Mouse (Mus musculus) C2C12 (cell line): ENCODE results near the gene Zp1.

Experiments used
- CTCF ChIP-seq: IDR thresholded peaks from one replicate; pipeline ENCODE4 v1.5.1; 2011; ENCODE audit not compliant: control insufficient read depth, insufficient read depth, insufficient read length
- FOSL1 ChIP-seq: IDR thresholded peaks from one replicate; pipeline ENCODE4 v1.8.0; 2011; ENCODE audit warnings: mild to moderate bottlenecking, low read length; ENCODE audit not compliant: poor library complexity, insufficient read depth, severe bottlenecking

DNA sequence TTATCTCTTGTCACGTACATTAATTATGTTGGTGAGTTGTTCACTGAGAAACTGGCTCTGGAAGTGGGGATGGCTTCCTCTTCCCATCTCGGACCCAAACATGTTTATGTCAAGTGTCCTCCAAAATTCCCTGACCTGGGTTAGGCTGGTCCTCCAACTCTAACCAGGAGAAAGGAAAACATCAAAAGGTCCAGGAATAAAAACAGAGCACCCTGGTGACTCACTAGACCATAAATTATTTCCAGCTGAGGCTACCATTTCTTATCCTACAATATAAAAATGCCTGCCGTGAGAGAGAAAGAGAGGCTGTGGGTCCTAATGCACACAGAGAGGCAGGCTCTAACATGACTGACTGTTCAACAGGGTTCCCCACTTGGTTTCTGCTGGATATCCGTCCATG is 3.8 kb upstream of the Zp1 start:
- TF ChIP-seq CTCF (no peak), FOSL1 (no peak)
